Mouse (Mus musculus) stomach, postnatal 0 days (tissue): ENCODE data around the gene Cd83.

Source experiments
- CTCF ChIP-seq: IDR thresholded peaks from 2 replicates; pipeline ENCODE4 v1.5.1; 2016; ENCODE audit warnings: antibody characterized with exemption, low read depth, mild to moderate bottlenecking, moderate library complexity
- EP300 ChIP-seq: optimal IDR thresholded peaks from 2 replicates; pipeline ENCODE3; 2016; ENCODE audit warnings: antibody characterized with exemption

GRCm38 (mm10) chr13:43763995-43764579, 20.5 kb upstream of the Cd83 start:
- TF ChIP-seq CTCF = no peak
- TF ChIP-seq EP300 = no peak
